Mouse (Mus musculus) CH12.LX (cell line): Measurements from ENCODE around the gene Sugct. TPM values are rescaled to one million over a fixed set of nuclear protein-coding genes. Genes with fewer than 3 reads are reported as not detected.
"Not testable (repeated sequence)": the region's sequence is repeated elsewhere in the genome, so short reads cannot be mapped to it uniquely, and the experiment has no call there.

Source experiments
- DNase-seq: peaks from one replicate; pipeline ENCODE4 v3.0.0-alpha.2; 2013; ENCODE audit errors: extremely low read depth
- H3K27ac ChIP-seq: 2 replicates; pipeline ENCODE4 v1.5.1; 2012; ENCODE audit warnings: low read depth, mild to moderate bottlenecking, control low read depth, moderate library complexity; ENCODE audit not compliant: insufficient read depth
- H3K27me3 ChIP-seq: replicated peaks from 2 replicates; pipeline ENCODE3; 2012; ENCODE audit warnings: inconsistent platforms
- H3K36me3 ChIP-seq, 2 experiments: replicated peaks in 1 of 2; 2 replicates each; pipeline versions ENCODE3 to v1.6.1; 2012; ENCODE audit warnings: inconsistent platforms in 1 of 2, low read length in 1 of 2, mild to moderate bottlenecking in 1 of 2, mixed read lengths in 1 of 2, moderate library complexity in 1 of 2; ENCODE audit not compliant: control insufficient read depth in 1 of 2, insufficient read depth in 1 of 2
- H3K4me1 ChIP-seq, 2 experiments: 2 replicates each; pipeline ENCODE4 v1.6.1; 2012; ENCODE audit warnings: inconsistent platforms in 1 of 2, moderate library complexity in 1 of 2; ENCODE audit not compliant: insufficient read depth in 2 of 2, control insufficient read depth in 1 of 2
- H3K4me2 ChIP-seq: 2 replicates; pipeline ENCODE4 v1.6.1; 2012; ENCODE audit warnings: low read depth, mild to moderate bottlenecking, control low read depth; ENCODE audit not compliant: poor library complexity, insufficient read depth, severe bottlenecking
- H3K4me3 ChIP-seq, 3 experiments: fragments of 150-350 bp in 1 of 3; sonication (generic) in 1 of 3; replicated peaks in 1 of 3; 2 replicates each; pipeline versions ENCODE3 to v1.5.1; 2011 to 2012; ENCODE audit warnings: low read depth in 2 of 3, low read length in 2 of 3, mild to moderate bottlenecking in 2 of 3, moderate library complexity in 2 of 3, control low read depth in 1 of 3, improper control_type of control experiment in 1 of 3, inconsistent platforms in 1 of 3, mixed read lengths in 1 of 3; ENCODE audit not compliant: poor library complexity in 1 of 3
- H3K79me2 ChIP-seq: replicated peaks from 2 replicates; pipeline ENCODE4 v1.6.1; 2012; ENCODE audit warnings: mild to moderate bottlenecking, moderate library complexity; ENCODE audit not compliant: control insufficient read depth, poor library complexity, insufficient read depth, severe bottlenecking; ENCODE audit errors: extremely low read depth
- H3K9ac ChIP-seq: 2 replicates; pipeline ENCODE4 v1.6.1; 2012; ENCODE audit warnings: low read depth, mild to moderate bottlenecking, control low read depth, moderate library complexity; ENCODE audit not compliant: insufficient read depth
- H3K9me3 ChIP-seq: replicated peaks from 2 replicates; pipeline ENCODE3; 2012; ENCODE audit warnings: low read length, inconsistent platforms, mixed read lengths
- E2F4 ChIP-seq: IDR thresholded peaks from 2 replicates; pipeline ENCODE4 v1.6.1; 2011; ENCODE audit warnings: low read depth, low read length, improper control_type of control experiment; ENCODE audit not compliant: insufficient replicate concordance
- ETS1 ChIP-seq: conservative IDR thresholded peaks from 2 replicates; pipeline ENCODE4 v1.6.1; 2012; ENCODE audit warnings: low read depth, mild to moderate bottlenecking, inconsistent platforms, low read length, improper control_type of control experiment, moderate library complexity
- GABPA ChIP-seq: IDR thresholded peaks from 2 replicates; pipeline ENCODE4 v1.6.1; 2012; ENCODE audit warnings: low read depth, low read length, improper control_type of control experiment, inconsistent platforms; ENCODE audit not compliant: insufficient replicate concordance
- JUN ChIP-seq: IDR thresholded peaks from 2 replicates; pipeline ENCODE4 v1.6.1; 2011; ENCODE audit warnings: low read depth, mild to moderate bottlenecking, low read length, improper control_type of control experiment, moderate library complexity; ENCODE audit not compliant: insufficient read depth
- MEF2A ChIP-seq: IDR thresholded peaks from 2 replicates; pipeline ENCODE4 v1.6.1; 2014; ENCODE audit warnings: low read depth, mild to moderate bottlenecking, inconsistent platforms, low read length, improper control_type of control experiment, borderline replicate concordance
- MXI1 ChIP-seq: IDR thresholded peaks from 2 replicates; pipeline ENCODE4 v1.6.1; 2011; ENCODE audit warnings: mild to moderate bottlenecking, low read depth, low read length, improper control_type of control experiment
- POLR2AphosphoS2 ChIP-seq: IDR thresholded peaks from 2 replicates; pipeline ENCODE4 v1.6.1; 2011; ENCODE audit warnings: low read depth, low read length, improper control_type of control experiment
- SIN3A ChIP-seq: IDR thresholded peaks from 2 replicates; pipeline ENCODE4 v1.6.1; 2012; ENCODE audit warnings: low read length, improper control_type of control experiment, inconsistent platforms
- SMC3 ChIP-seq: IDR thresholded peaks from 2 replicates; pipeline ENCODE4 v1.6.1; 2011; ENCODE audit warnings: low read depth, low read length, improper control_type of control experiment
- UBTF ChIP-seq: IDR thresholded peaks from 2 replicates; pipeline ENCODE4 v1.6.1; 2012; ENCODE audit warnings: low read depth, mild to moderate bottlenecking, inconsistent platforms, low read length, improper control_type of control experiment, moderate library complexity
- ZC3H11A ChIP-seq: IDR thresholded peaks from 2 replicates; pipeline ENCODE4 v1.6.1; 2012; ENCODE audit warnings: low read depth, mild to moderate bottlenecking, inconsistent platforms, low read length, improper control_type of control experiment
- ZKSCAN1 ChIP-seq: IDR thresholded peaks from 2 replicates; pipeline ENCODE4 v1.6.1; 2012; ENCODE audit warnings: low read depth, inconsistent platforms, low read length, improper control_type of control experiment, borderline replicate concordance
- ZNF384 ChIP-seq: IDR thresholded peaks from 2 replicates; pipeline ENCODE4 v1.6.1; 2012; ENCODE audit warnings: low read depth, low read length, improper control_type of control experiment, inconsistent platforms
- dilution Hi-C: fragments of 300-500 bp; cut with MboI; formaldehyde crosslinking; loops from 2 replicates; pipeline ENCODE4 v1.14.3; 2020; ENCODE audit warnings: low sequenced_read_pairs; ENCODE audit not compliant: extremely low pct_unique_long_range_greater_than_20kb, extremely low pct_ligation_motif_present
- in situ Hi-C: fragments of 300-500 bp; cut with MboI; formaldehyde crosslinking; loops from 3 replicates; pipeline ENCODE4 v1.14.3; 2019; ENCODE audit warnings: low sequenced_read_pairs, low pct_ligation_motif_present, low pct_unique_long_range_greater_than_20kb, mixed read lengths
- polyA plus RNA-seq: library from polyadenylated mRNA; unstranded; fragments of >175 nt; gene quantifications from 2 replicates; pipeline ENCODE4 v1.2.1, GENCODE M21; 2012; ENCODE audit warnings: low read depth; ENCODE audit not compliant: insufficient read length
- total RNA-seq, 2 experiments: library from RNA; depleted of rRNA; stranded (reverse); fragments of 300-350 nt in 1 of 2; fragments of >200 nt in 1 of 2; gene quantifications; 2 replicates each; pipeline ENCODE4 v1.2.3; 2012 to 2014

The Sugct gene
- total and polyA plus RNA-seq, 3 experiments, result 0.42 to 0.87 (median 0.56) TPM

DNA sequence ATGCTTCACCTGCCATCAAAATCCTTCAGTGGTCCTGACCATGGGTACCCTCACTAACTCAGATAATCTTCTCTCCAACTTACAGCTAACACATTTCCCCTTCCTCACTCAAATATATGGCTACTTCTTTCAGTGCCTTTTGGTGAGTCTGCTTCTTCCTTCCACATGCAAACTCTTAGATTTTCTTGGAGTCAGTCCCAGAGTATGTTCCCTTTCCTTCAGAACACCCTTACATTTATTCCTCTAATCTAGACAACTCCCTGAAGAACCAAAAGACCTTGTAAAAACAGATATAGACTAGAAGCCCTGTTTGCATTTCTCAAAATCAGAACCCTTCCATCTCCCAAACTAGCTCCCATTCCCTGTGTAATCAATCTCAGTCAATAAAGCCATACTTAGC, 862.3 kb downstream of the Sugct start:
- Histone ChIP-seq H3K79me2 (no peaks in the 10 kb centered on the region), H3K9me3 (no peaks in the 10 kb centered on the region), H3K9ac (no peak overlapping the region), H3K36me3 (no peaks in the 10 kb centered on the region), H3K4me2 (no peak overlapping the region), H3K27me3 (no peaks in the 10 kb centered on the region), H3K4me3 (no peak overlapping the region), H3K27ac (no peak overlapping the region), H3K4me1 (no peaks in the 10 kb centered on the region)
- no peak for DNase-seq
- TF ChIP-seq POLR2AphosphoS2 (no peak), E2F4 (no peak), MXI1 (no peak), SMC3 (no peak), ETS1 (no peak), ZKSCAN1 (no peak), ZC3H11A (no peak), SIN3A (no peak)
- dilution Hi-C loops, result no loop called here
- in situ Hi-C loops, result no loop called here

DNA sequence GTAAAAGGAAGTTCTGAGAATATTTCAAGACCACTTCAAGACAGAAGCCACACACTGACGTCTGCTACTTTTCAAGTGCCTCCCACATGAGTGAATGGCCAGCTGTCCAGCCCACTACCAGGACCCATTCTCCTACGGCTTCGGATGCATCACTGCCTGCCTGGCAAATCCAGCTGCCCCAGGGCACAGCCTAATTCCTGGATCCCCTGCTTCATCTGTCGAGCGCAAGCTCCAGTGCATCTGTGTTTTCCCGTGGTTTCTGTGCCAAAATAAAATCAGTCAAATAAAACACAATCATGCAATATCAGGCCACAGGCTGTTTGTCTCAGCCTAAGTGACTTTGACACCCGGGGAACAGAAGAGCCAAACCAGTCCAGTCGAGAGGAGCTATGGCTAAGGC, 863.5 kb downstream of the Sugct start:
- TF ChIP-seq MEF2A (no peak), GABPA (no peak), E2F4 (no peak), ZKSCAN1 (no peak), UBTF (no peak), ZNF384 (no peak), JUN (no peak)
- TF ChIP-seq, all 38 proteins: peak for 0
- in situ Hi-C loops, result no loop called here
- no peaks in the 10 kb centered on the region for H3K4me1 ChIP-seq
- no peak overlapping the region for H3K4me2 ChIP-seq
- H3K36me3 ChIP-seq, result no peaks in the 10 kb centered on the region
- no peak overlapping the region for H3K27ac ChIP-seq
- no peaks in the 10 kb centered on the region for H3K79me2 ChIP-seq
- H3K9ac ChIP-seq, result no peak overlapping the region
- dilution Hi-C loops, result no loop called here
- H3K27me3 ChIP-seq, result no peaks in the 10 kb centered on the region
- H3K4me3 ChIP-seq, result no peak overlapping the region
- DNase-seq, result no peak
- no peaks in the 10 kb centered on the region for H3K9me3 ChIP-seq

DNA sequence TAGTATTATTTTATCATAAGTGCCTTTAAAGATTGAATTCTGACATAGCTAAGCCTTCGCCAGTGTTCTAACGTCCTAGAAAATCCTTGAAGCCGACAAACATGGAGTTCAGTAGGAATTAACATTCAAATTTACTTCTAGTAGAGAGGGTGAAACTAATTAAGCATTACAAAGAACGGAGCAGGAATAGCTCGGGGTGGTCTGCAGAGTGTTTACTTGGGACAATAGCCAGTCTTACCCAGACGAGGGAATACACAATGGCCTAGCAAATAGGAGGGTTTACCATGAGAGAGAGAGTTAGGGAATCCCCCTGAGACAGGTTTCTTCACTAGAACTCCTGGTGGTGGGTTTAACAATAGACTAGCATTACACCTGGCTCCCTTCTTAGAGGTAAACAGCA, 865.1 kb downstream of the Sugct start:
- H3K4me1 ChIP-seq, H3K27me3 ChIP-seq, DNase-seq, in situ Hi-C loops, H3K36me3 ChIP-seq, H3K4me3 ChIP-seq, H3K4me2 ChIP-seq, H3K9me3 ChIP-seq, H3K9ac ChIP-seq, H3K27ac ChIP-seq, H3K79me2 ChIP-seq, dilution Hi-C loops: not testable (repeated sequence)
